Mouse (Mus musculus) forebrain, embryonic 12.5 days (tissue): ENCODE measurements around the gene Ogn. TPM values are rescaled to one million over a fixed set of nuclear protein-coding genes. Genes with fewer than 3 reads are reported as not detected.

Source experiments
- ATAC-seq: fragments of 200-750 bp; cut with Nextera tagmentation; 2 replicates; pipeline ENCODE4 v1.8.0; 2017; ENCODE audit warnings: moderate TSS enrichment; ENCODE audit not compliant: low FRiP score
- H3K27ac ChIP-seq: fragments of 300-500 bp; sonication (generic); 2 replicates; pipeline ENCODE4 v1.5.1; 2016; ENCODE audit warnings: mild to moderate bottlenecking
- H3K27me3 ChIP-seq: fragments of 300-500 bp; sonication (generic); 2 replicates; pipeline ENCODE4 v1.6.1; 2016; ENCODE audit warnings: mild to moderate bottlenecking
- H3K36me3 ChIP-seq: fragments of 300-500 bp; sonication (generic); replicated peaks from 2 replicates; pipeline ENCODE4 v1.6.1; 2016; ENCODE audit warnings: mild to moderate bottlenecking
- H3K4me1 ChIP-seq: fragments of 300-500 bp; sonication (generic); 2 replicates; pipeline ENCODE4 v1.6.1; 2016
- H3K4me2 ChIP-seq: fragments of 300-500 bp; sonication (generic); 2 replicates; pipeline ENCODE4 v1.6.1; 2016; ENCODE audit warnings: mild to moderate bottlenecking, moderate library complexity
- H3K4me3 ChIP-seq: fragments of 300-500 bp; sonication (generic); replicated peaks from 2 replicates; pipeline ENCODE4 v1.5.1; 2016; ENCODE audit warnings: mild to moderate bottlenecking
- H3K9ac ChIP-seq: fragments of 300-500 bp; sonication (generic); 2 replicates; pipeline ENCODE4 v1.6.1; 2016; ENCODE audit warnings: mild to moderate bottlenecking
- H3K9me3 ChIP-seq: fragments of 300-500 bp; sonication (generic); 2 replicates; pipeline ENCODE4 v1.6.1; 2016
- WGBS: fragments of 180-500 bp; shearing (Covaris S2); methylation state at CpG from one replicate; pipeline ENCODE4 v1.1.7; 2016; 5-methylcytosine and 5-hydroxymethylcytosine counted together
- polyA plus RNA-seq: library from polyadenylated mRNA; unstranded; fragments of >200 nt; fragmentation: Nextera tagmentation; extraction: Ambion mirVana; gene quantifications from 2 replicates; pipeline ENCODE4 v1.2.1, GENCODE M21; 2016

Gene Ogn
- polyA plus RNA-seq, 1 experiment from 2014 or later = 13.9 TPM

- no peak overlapping the region for H3K4me2 ChIP-seq
- 82% methylated on average over 4 of the region's 4 CpGs for WGBS
- no peaks in the 10 kb centered on the region for H3K36me3 ChIP-seq
- H3K27me3 ChIP-seq = no peaks in the 10 kb centered on the region
- H3K4me3 ChIP-seq = no peak overlapping the region
- ATAC-seq = no peak
- no peak overlapping the region for H3K27ac ChIP-seq
- no peak overlapping the region for H3K9ac ChIP-seq
- no peaks in the 10 kb centered on the region for H3K4me1 ChIP-seq
- no peaks in the 10 kb centered on the region for H3K9me3 ChIP-seq
These were observed 910 bp downstream of the Ogn start for GRCm38 (mm10) chr13:49608589-49609322.

GRCm38 (mm10) chr13:49617021-49617420 lies 9.2 kb downstream of the Ogn start:
- H3K27me3 ChIP-seq = no peaks in the 10 kb centered on the region
- no peak overlapping the region for H3K27ac ChIP-seq
- WGBS = 94% methylated on average over 3 of the region's 3 CpGs
- no peak overlapping the region for H3K4me2 ChIP-seq
- H3K9me3 ChIP-seq = no peaks in the 10 kb centered on the region
- H3K9ac ChIP-seq = no peak overlapping the region
- H3K4me1 ChIP-seq = no peaks in the 10 kb centered on the region
- H3K4me3 ChIP-seq = no peak overlapping the region
- no peaks in the 10 kb centered on the region for H3K36me3 ChIP-seq
- ATAC-seq = no peak

GRCm38 (mm10) chr13:49618365-49618764 lies 10.5 kb downstream of the Ogn start:
- Histone ChIP-seq H3K4me3 (no peak overlapping the region), H3K36me3 (no peaks in the 10 kb centered on the region), H3K9me3 (no peaks in the 10 kb centered on the region), H3K4me1 (no peaks in the 10 kb centered on the region), H3K27me3 (no peaks in the 10 kb centered on the region), H3K4me2 (no peak overlapping the region), H3K27ac (no peak overlapping the region), H3K9ac (no peak overlapping the region)
- no peak for ATAC-seq

- Histone ChIP-seq H3K27me3 (no peaks in the 10 kb centered on the region), H3K36me3 (no peaks in the 10 kb centered on the region), H3K4me3 (no peak overlapping the region), H3K9ac (no peak overlapping the region), H3K9me3 (no peaks in the 10 kb centered on the region), H3K4me1 (no peaks in the 10 kb centered on the region), H3K4me2 (no peak overlapping the region), H3K27ac (no peak overlapping the region)
- no peak for ATAC-seq
- WGBS = 95% methylated on average over 1 of the region's 1 CpGs
These were observed 15.4 kb downstream of the Ogn start for GRCm38 (mm10) chr13:49623216-49623615.

- Histone ChIP-seq H3K4me3 (no peak overlapping the region), H3K4me2 (no peak overlapping the region), H3K27ac (no peak overlapping the region), H3K9ac (no peak overlapping the region), H3K9me3 (no peaks in the 10 kb centered on the region), H3K4me1 (no peaks in the 10 kb centered on the region), H3K27me3 (no peaks in the 10 kb centered on the region), H3K36me3 (no peaks in the 10 kb centered on the region)
- no peak for ATAC-seq
These were observed 20.3 kb downstream of the Ogn start for GRCm38 (mm10) chr13:49628167-49628566.

- Histone ChIP-seq H3K36me3 (no peaks in the 10 kb centered on the region), H3K27ac (no peak overlapping the region), H3K9me3 (no peaks in the 10 kb centered on the region), H3K27me3 (no peaks in the 10 kb centered on the region), H3K4me3 (no peak overlapping the region), H3K4me1 (no peaks in the 10 kb centered on the region), H3K4me2 (no peak overlapping the region), H3K9ac (no peak overlapping the region)
- 90% methylated on average over 2 of the region's 2 CpGs for WGBS
- ATAC-seq = no peak
These were observed 21.2 kb downstream of the Ogn start for GRCm38 (mm10) chr13:49629076-49629475.

- Histone ChIP-seq H3K4me1 (no peaks in the 10 kb centered on the region), H3K36me3 (0 out of 2 replicates have a peak, but pooled peaks cover 3% of the 10 kb centered on the region), H3K4me3 (no peak overlapping the region), H3K4me2 (no peak overlapping the region), H3K9ac (no peak overlapping the region), H3K9me3 (no peaks in the 10 kb centered on the region), H3K27ac (no peak overlapping the region), H3K27me3 (no peaks in the 10 kb centered on the region)
- ATAC-seq = no peak
- 96% methylated on average over 2 of the region's 2 CpGs for WGBS
These were observed 32.1 kb downstream of the Ogn start for GRCm38 (mm10) chr13:49639965-49640364.

- Histone ChIP-seq H3K4me3 (no peak overlapping the region), H3K9ac (no peak overlapping the region), H3K36me3 (no peaks in the 10 kb centered on the region), H3K4me2 (no peak overlapping the region), H3K27ac (no peak overlapping the region), H3K4me1 (no peaks in the 10 kb centered on the region), H3K27me3 (no peaks in the 10 kb centered on the region), H3K9me3 (no peaks in the 10 kb centered on the region)
- WGBS = 75% methylated on average over 6 of the region's 6 CpGs
- ATAC-seq = no peak
These were observed 34.8 kb downstream of the Ogn start for GRCm38 (mm10) chr13:49642650-49643049.

GRCm38 (mm10) chr13:49643669-49644362 lies 36.0 kb downstream of the Ogn start:
- Histone ChIP-seq H3K9ac (no peak overlapping the region), H3K9me3 (no peaks in the 10 kb centered on the region), H3K4me3 (no peak overlapping the region), H3K4me1 (no peaks in the 10 kb centered on the region), H3K27ac (no peak overlapping the region), H3K4me2 (no peak overlapping the region), H3K36me3 (no peaks in the 10 kb centered on the region), H3K27me3 (no peaks in the 10 kb centered on the region)
- ATAC-seq = no peak

GRCm38 (mm10) chr13:49644731-49645529 lies 37.1 kb downstream of the Ogn start:
- no peak overlapping the region for H3K4me3 ChIP-seq
- no peak overlapping the region for H3K9ac ChIP-seq
- H3K27ac ChIP-seq = no peak overlapping the region
- H3K4me2 ChIP-seq = no peak overlapping the region
- H3K9me3 ChIP-seq = no peaks in the 10 kb centered on the region
- no peaks in the 10 kb centered on the region for H3K4me1 ChIP-seq
- no peaks in the 10 kb centered on the region for H3K36me3 ChIP-seq
- H3K27me3 ChIP-seq = no peaks in the 10 kb centered on the region
- 70% methylated on average over 2 of the region's 2 CpGs for WGBS
- ATAC-seq = no peak

GRCm38 (mm10) chr13:49646019-49646418 lies 38.2 kb downstream of the Ogn start:
- Histone ChIP-seq H3K36me3 (no peaks in the 10 kb centered on the region), H3K27ac (no peak overlapping the region), H3K4me3 (no peak overlapping the region), H3K4me1 (no peaks in the 10 kb centered on the region), H3K27me3 (no peaks in the 10 kb centered on the region), H3K9me3 (no peaks in the 10 kb centered on the region), H3K4me2 (no peak overlapping the region), H3K9ac (no peak overlapping the region)
- WGBS = 89% methylated on average over 1 of the region's 1 CpGs
- ATAC-seq = no peak

- H3K36me3 ChIP-seq = peaks cover under 1% of the 10 kb centered on the region
- no peak overlapping the region for H3K27ac ChIP-seq
- no peak for ATAC-seq
- H3K9me3 ChIP-seq = no peaks in the 10 kb centered on the region
- H3K4me2 ChIP-seq = peak overlapping the region; percentile 72
- no peak overlapping the region for H3K9ac ChIP-seq
- WGBS = 38% methylated on average over 2 of the region's 2 CpGs
- H3K4me1 ChIP-seq = peaks cover 18% of the 10 kb centered on the region
- no peak overlapping the region for H3K4me3 ChIP-seq
- no peaks in the 10 kb centered on the region for H3K27me3 ChIP-seq
These were observed 43.3 kb downstream of the Ogn start for GRCm38 (mm10) chr13:49651136-49651535.
